ENCODE assay signal across 8 mouse cellular contexts in genomic region chr7:7171227-7172147, GRCm38 (mm10). TPM values are rescaled to one million over a fixed set of nuclear protein-coding genes. Genes with fewer than 3 reads are reported as not detected.
DNase-seq lines count a peak whose midpoint lies in the region; ATAC-seq and TF ChIP-seq lines count a peak whose summit lies in the region.

TSS of gene Zfp418 (plus strand) at chr7:7171330.

- peak within 1 kb of the TSS; percentile 64 for H3K4me2 ChIP-seq in forebrain, embryonic 14.5 days (ENCODE audit: low read length)
- peak within 1 kb of the TSS; percentile 67 for H3K4me2 ChIP-seq in liver, embryonic 14.5 days (ENCODE audit: low read depth)
- H3K4me2 ChIP-seq in stomach, embryonic 16.5 days (ENCODE audit: low read depth, low read length): peak within 1 kb of the TSS; percentile 70

- no peak within 1 kb of the TSS for H3K27ac ChIP-seq in forebrain, embryonic 14.5 days (ENCODE audit: low read depth, low read length)
- no peak within 1 kb of the TSS for H3K27ac ChIP-seq in liver, embryonic 14.5 days
- H3K27ac ChIP-seq in stomach, embryonic 16.5 days (ENCODE audit: low read length): peak within 1 kb of the TSS; percentile 85

- peak within 1 kb of the TSS; percentile 56 for H3K4me3 ChIP-seq in forebrain, embryonic 14.5 days (ENCODE audit: low read depth, low read length)
- H3K4me3 ChIP-seq in liver, embryonic 14.5 days (ENCODE audit: insufficient read depth in 1 of 2, low read depth in 2 of 2, low read length in 2 of 2): peak within 1 kb of the TSS; percentile 59 to 76
- H3K4me3 ChIP-seq in stomach, embryonic 16.5 days (replicated peaks; ENCODE audit: low read length): peak within 1 kb of the TSS; percentile 87

- H3K4me1 ChIP-seq in forebrain, embryonic 14.5 days (ENCODE audit: control insufficient read depth, insufficient read depth, low read length): peaks cover 4% of the 10 kb centered on the region; the same call in 1 of the 2 replicates
- H3K4me1 ChIP-seq in liver, embryonic 14.5 days (replicated peaks; ENCODE audit: control insufficient read depth in 2 of 2, insufficient read depth in 2 of 2, low read length in 1 of 2): peaks cover 0 to 6% of the 10 kb centered on the region in 2 experiments; a peak in 1 of 4 replicates
- peaks cover 7% of the 10 kb centered on the region for H3K4me1 ChIP-seq in stomach, embryonic 16.5 days (ENCODE audit: control insufficient read depth, insufficient read depth, low read length)

- H3K9me3 ChIP-seq in forebrain, embryonic 14.5 days (replicated peaks; ENCODE audit: control insufficient read depth, low read length): no peaks in the 10 kb centered on the region
- H3K9me3 ChIP-seq in liver, embryonic 14.5 days (ENCODE audit: control insufficient read depth, low read length): no peaks in the 10 kb centered on the region
- no peaks in the 10 kb centered on the region for H3K9me3 ChIP-seq in stomach, embryonic 16.5 days (replicated peaks; ENCODE audit: control insufficient read depth, low read length)

- intact Hi-C loops in heart, postnatal 10 days (cut with DNase I): loop anchor here (5.0 kb wide), 1 partner anchor 49 kb away; the partner anchor contains the start of gene Zfp954

- WGBS in forebrain, embryonic 14.5 days: 2% methylated on average over 26 of the region's 26 CpGs
- 2% methylated on average over 26 of the region's 26 CpGs for WGBS in liver, embryonic 14.5 days (ENCODE audit: insufficient replicate concordance)
- WGBS in stomach, embryonic 16.5 days: 1% methylated on average over 26 of the region's 26 CpGs

- peak; percentile 100 for ATAC-seq in cerebellum, adult (ENCODE audit: insufficient number of reproducible peaks, low FRiP score, low TSS enrichment)
- peak; percentile 98 for ATAC-seq in forebrain, embryonic 14.5 days
- peak; percentile 86 for ATAC-seq in liver, embryonic 14.5 days (ENCODE audit: insufficient read depth)
- ATAC-seq in stomach, embryonic 16.5 days (ENCODE audit: insufficient read depth, low FRiP score): peak; percentile 97

- peak; percentile 81 for DNase-seq in ES-CJ7 (ENCODE audit: low read depth, low spot score)
- DNase-seq in forebrain, embryonic 14.5 days (ENCODE audit: low spot score): peak; percentile 92
- peak; percentile 69 to 71 for DNase-seq in heart, postnatal 10 days
- peak; percentile 58 to 69 for DNase-seq in kidney, postnatal 4 days
- peak in 2 of 3 experiments; percentile 33 to 35 for DNase-seq in liver, embryonic 14.5 days (ENCODE audit: low read depth in 3 of 3, low spot score in 3 of 3)
- peak; percentile 46 for DNase-seq in neural tube, embryonic 10.5 days (ENCODE audit: extremely low spot score, low spot score)

- H3K9ac ChIP-seq in forebrain, embryonic 14.5 days (ENCODE audit: low read length): peak within 1 kb of the TSS; percentile 66
- H3K9ac ChIP-seq in liver, embryonic 14.5 days (replicated peaks): peak within 1 kb of the TSS; percentile 60
- peak within 1 kb of the TSS; percentile 89 for H3K9ac ChIP-seq in stomach, embryonic 16.5 days (ENCODE audit: low read length)

- peaks cover 13% of the 10 kb centered on the region for H3K36me3 ChIP-seq in forebrain, embryonic 14.5 days (ENCODE audit: control insufficient read depth, insufficient read depth, low read length)
- H3K36me3 ChIP-seq in liver, embryonic 14.5 days (replicated peaks; ENCODE audit: control insufficient read depth, insufficient read depth, low read depth): no peaks in the 10 kb centered on the region
- H3K36me3 ChIP-seq in stomach, embryonic 16.5 days (ENCODE audit: control insufficient read depth, insufficient read depth, low read length): peaks cover 6% of the 10 kb centered on the region; the same call in 1 of the 2 replicates

- TF ChIP-seq EP300 in liver, embryonic 14.5 days (IDR thresholded peaks at IDR 0.05; ENCODE audit: low read depth): no peak

- H3K27me3 ChIP-seq in forebrain, embryonic 14.5 days (replicated peaks; ENCODE audit: control insufficient read depth, insufficient read depth, low read length): no peaks in the 10 kb centered on the region
- no peaks in the 10 kb centered on the region for H3K27me3 ChIP-seq in liver, embryonic 14.5 days (ENCODE audit: control insufficient read depth, insufficient read depth, low read length)
- H3K27me3 ChIP-seq in stomach, embryonic 16.5 days (ENCODE audit: control insufficient read depth, insufficient read depth, low read length): no peaks in the 10 kb centered on the region

- TF ChIP-seq CTCF in liver, embryonic 14.5 days (IDR thresholded peaks at IDR 0.05; ENCODE audit: low read depth): 0 out of 2 replicates have a peak, but pooled peaks have one; percentile 19

RNA-seq across cellular contexts. Expression of gene Zfp418, which starts in this region (rescaled TPM):
- 4.5 and 5.2 TPM in 2 replicates for polyA plus RNA-seq in forebrain, embryonic 14.5 days (2014; fragmentation: Nextera tagmentation; extraction: Ambion mirVana)
- total RNA-seq in heart, postnatal 10 days (2021): 1 to 10 TPM; 1.7 to 2.3 TPM
- polyA plus RNA-seq in liver, embryonic 14.5 days (2012; rRNA removed): 0.18 and 0.28 TPM in 2 replicates
- polyA plus RNA-seq in liver, embryonic 14.5 days (2014; fragmentation: Nextera tagmentation; extraction: Ambion mirVana): 0.23 and 0.54 TPM in 2 replicates
- polyA plus RNA-seq in stomach, embryonic 16.5 days (2015; fragmentation: Nextera tagmentation; extraction: Ambion mirVana): 1.8 and 2.3 TPM in 2 replicates

Comparison
In these comparisons a context has a peak if more than half of its experiments do, and no peak if none do; other contexts are left out.
1. Peak in DNase-seq, ATAC-seq, H3K4me3 ChIP-seq, H3K9ac ChIP-seq and H3K4me2 ChIP-seq in liver, embryonic 14.5 days; RNA of the gene not detected or under 1 TPM.
2. DNase-seq: peak in every context shown above with its lines; median percentile 92 in forebrain, embryonic 14.5 days; 81 in ES-CJ7; 70 in heart, postnatal 10 days; 64 in kidney, postnatal 4 days; 46 in neural tube, embryonic 10.5 days; 34 in liver, embryonic 14.5 days.